Mouse (Mus musculus): ENCODE results near the gene Vps52. TPM values are rescaled to one million over a fixed set of nuclear protein-coding genes. Genes with fewer than 3 reads are reported as not detected.
"Not testable (repeated sequence)": the region's sequence is repeated elsewhere in the genome, so short reads cannot be mapped to it uniquely, and the experiment has no call there.

The Vps52 gene
- total and polyA plus RNA-seq, 2 experiments from 2014 or later, result 46.8 to 66.1 TPM

GRCm38 (mm10) chr17:33994959-33995358 lies 39.3 kb downstream of the Vps52 start:
- Histone ChIP-seq H3K9me3 (ENCODE audit: low read length) (no peaks in the 10 kb centered on the region), H3K27ac (ENCODE audit: low read depth, low read length) (no peak overlapping the region), H3K4me2 (ENCODE audit: low read depth) (no peak overlapping the region), H3K9ac (no peak overlapping the region), H3K27me3 (ENCODE audit: insufficient read depth, low read length) (no peaks in the 10 kb centered on the region), H3K4me3 (ENCODE audit: low read depth, low read length) (no peak overlapping the region), H3K4me1 (ENCODE audit: insufficient read depth) (no peaks in the 10 kb centered on the region), H3K36me3 (ENCODE audit: insufficient read depth) (no peaks in the 10 kb centered on the region)
- ATAC-seq (no peak), DNase-seq (no peak)
- no peak for TF ChIP-seq CTCF (IDR thresholded peaks at IDR 0.05; ENCODE audit: low read depth)
- WGBS, result 92% methylated on average over 8 of the region's 8 CpGs

GRCm38 (mm10) chr17:33995651-33996050 lies 40.0 kb downstream of the Vps52 start:
- WGBS, result 70% methylated on average over 3 of the region's 3 CpGs
- H3K9ac ChIP-seq, result no peak overlapping the region
- no peaks in the 10 kb centered on the region for H3K36me3 ChIP-seq (ENCODE audit: insufficient read depth)
- H3K4me2 ChIP-seq (ENCODE audit: low read depth), result no peak overlapping the region
- DNase-seq (no peak), ATAC-seq (no peak)
- H3K4me3 ChIP-seq (ENCODE audit: low read depth, low read length), result no peak overlapping the region
- no peaks in the 10 kb centered on the region for H3K4me1 ChIP-seq (ENCODE audit: insufficient read depth)
- H3K27me3 ChIP-seq (ENCODE audit: insufficient read depth, low read length), result no peaks in the 10 kb centered on the region
- no peak overlapping the region for H3K27ac ChIP-seq (ENCODE audit: low read depth, low read length)
- no peaks in the 10 kb centered on the region for H3K9me3 ChIP-seq (ENCODE audit: low read length)
- TF ChIP-seq CTCF (IDR thresholded peaks at IDR 0.05; ENCODE audit: low read depth), result no peak

GRCm38 (mm10) chr17:33997025-33997424 lies 41.4 kb downstream of the Vps52 start:
- not testable (repeated sequence) for H3K9me3 ChIP-seq (ENCODE audit: low read length); H3K4me3 ChIP-seq (ENCODE audit: low read depth, low read length); H3K36me3 ChIP-seq (ENCODE audit: insufficient read depth); H3K9ac ChIP-seq; H3K4me2 ChIP-seq (ENCODE audit: low read depth); H3K27ac ChIP-seq (ENCODE audit: low read depth, low read length); H3K4me1 ChIP-seq (ENCODE audit: insufficient read depth); H3K27me3 ChIP-seq (ENCODE audit: insufficient read depth, low read length); ATAC-seq; DNase-seq
- 89% methylated on average over 2 of the region's 2 CpGs for whole genome bisulfite sequencing

GRCm38 (mm10) chr17:33998697-33999096 lies 43.1 kb downstream of the Vps52 start:
- not testable (repeated sequence) for H3K4me3 ChIP-seq (ENCODE audit: low read depth, low read length); H3K27ac ChIP-seq (ENCODE audit: low read depth, low read length); H3K4me2 ChIP-seq (ENCODE audit: low read depth); ATAC-seq; H3K9me3 ChIP-seq (ENCODE audit: low read length); H3K36me3 ChIP-seq (ENCODE audit: insufficient read depth); H3K27me3 ChIP-seq (ENCODE audit: insufficient read depth, low read length); DNase-seq; H3K9ac ChIP-seq; H3K4me1 ChIP-seq (ENCODE audit: insufficient read depth)
- WGBS, result 66% methylated on average over 5 of the region's 5 CpGs

GRCm38 (mm10) chr17:33999341-34000149 lies 43.9 kb downstream of the Vps52 start:
- H3K27ac ChIP-seq (ENCODE audit: low read depth, low read length), result no peak overlapping the region
- DNase-seq, result peak; percentile 20
- no peaks in the 10 kb centered on the region for H3K27me3 ChIP-seq (ENCODE audit: insufficient read depth, low read length)
- H3K9ac ChIP-seq, result peak overlapping the region; percentile 42
- H3K36me3 ChIP-seq (ENCODE audit: insufficient read depth), result no peaks in the 10 kb centered on the region
- no peaks in the 10 kb centered on the region for H3K4me1 ChIP-seq (ENCODE audit: insufficient read depth)
- WGBS, result 2% methylated on average over 87 of the region's 87 CpGs
- peak overlapping the region; percentile 90 for H3K4me2 ChIP-seq (ENCODE audit: low read depth)
- ATAC-seq, result peak; percentile 60
- TF ChIP-seq CTCF (IDR thresholded peaks at IDR 0.05; ENCODE audit: low read depth), result no peak
- H3K4me3 ChIP-seq (ENCODE audit: low read depth, low read length), result peak overlapping the region; percentile 43
- H3K9me3 ChIP-seq (ENCODE audit: low read length), result no peaks in the 10 kb centered on the region

GRCm38 (mm10) chr17:34000150-34000537 lies 44.5 kb downstream of the Vps52 start, which contains the start of gene H2-K1:
Gene H2-K1, minus strand, starts transcription at chr17:34000347.
- peak within 1 kb of the TSS; percentile 43 for H3K4me3 ChIP-seq (ENCODE audit: low read depth, low read length)
- H3K27ac ChIP-seq (ENCODE audit: low read depth, low read length), result no peak within 1 kb of the TSS
- peak; percentile 83 for ATAC-seq
- H3K4me2 ChIP-seq (ENCODE audit: low read depth), result peak within 1 kb of the TSS; percentile 90
- peak within 1 kb of the TSS; percentile 42 for H3K9ac ChIP-seq
- 2% methylated on average over 26 of the region's 30 CpGs for WGBS
- no peaks in the 10 kb centered on the region for H3K4me1 ChIP-seq (ENCODE audit: insufficient read depth)
- peak; percentile 44 for DNase-seq
- no peaks in the 10 kb centered on the region for H3K36me3 ChIP-seq (ENCODE audit: insufficient read depth)
- H3K27me3 ChIP-seq (ENCODE audit: insufficient read depth, low read length), result no peaks in the 10 kb centered on the region
- TF ChIP-seq CTCF (IDR thresholded peaks at IDR 0.05; ENCODE audit: low read depth), result no peak
- no peaks in the 10 kb centered on the region for H3K9me3 ChIP-seq (ENCODE audit: low read length)

- not testable (repeated sequence) for H3K4me3 ChIP-seq (ENCODE audit: low read depth, low read length); H3K27me3 ChIP-seq (ENCODE audit: insufficient read depth, low read length); DNase-seq; ATAC-seq; H3K36me3 ChIP-seq (ENCODE audit: insufficient read depth); H3K4me1 ChIP-seq (ENCODE audit: insufficient read depth); H3K27ac ChIP-seq (ENCODE audit: low read depth, low read length); H3K9me3 ChIP-seq (ENCODE audit: low read length); H3K9ac ChIP-seq; H3K4me2 ChIP-seq (ENCODE audit: low read depth)
- 68% methylated on average over 2 of the region's 2 CpGs for WGBS
Measured at GRCm38 (mm10) chr17:34000796-34001195, 45.2 kb downstream of the Vps52 start.

All from forebrain, postnatal 0 days (tissue).